Mouse (Mus musculus): ENCODE results near the gene Cryl1. TPM values are rescaled to one million over a fixed set of nuclear protein-coding genes. Genes with fewer than 3 reads are reported as not detected.
A peak's percentile ranks its signal among the peaks of the same experiment; 100 is the strongest.

Cryl1 gene
- polyA plus RNA-seq (2015; fragmentation: Nextera tagmentation; extraction: Ambion mirVana): 9.6 and 12.3 TPM in 2 replicates

GRCm38 (mm10) chr14:57398065-57398757, at the start of gene Cryl1:
TSS of gene Cryl1 (minus strand) at chr14:57398529.
- H3K4me1 ChIP-seq (ENCODE audit: control insufficient read depth, insufficient read depth, low read length): peaks cover 3% of the 10 kb centered on the region; the same call in 1 of the 2 replicates
- H3K4me2 ChIP-seq (ENCODE audit: low read length): peak within 1 kb of the TSS; percentile 89
- peak; percentile 100 for ATAC-seq
- H3K4me3 ChIP-seq (ENCODE audit: low read depth, low read length): peak within 1 kb of the TSS; percentile 70
- H3K9me3 ChIP-seq (replicated peaks; ENCODE audit: control insufficient read depth, low read length, poor library complexity, severe bottlenecking): 0 out of 2 replicates have a peak, but pooled peaks cover 3% of the 10 kb centered on the region
- 2% methylated on average over 43 of the region's 43 CpGs for WGBS
- peak within 1 kb of the TSS; percentile 91 for H3K9ac ChIP-seq (ENCODE audit: low read depth, low read length)
- H3K27ac ChIP-seq (ENCODE audit: low read length): peak within 1 kb of the TSS; percentile 50; the same call in 1 of the 2 replicates
- H3K27me3 ChIP-seq (ENCODE audit: control insufficient read depth, insufficient read depth, low read depth, low read length): no peaks in the 10 kb centered on the region
- no peaks in the 10 kb centered on the region for H3K36me3 ChIP-seq (ENCODE audit: control insufficient read depth, insufficient read depth, low read length)

DNA sequence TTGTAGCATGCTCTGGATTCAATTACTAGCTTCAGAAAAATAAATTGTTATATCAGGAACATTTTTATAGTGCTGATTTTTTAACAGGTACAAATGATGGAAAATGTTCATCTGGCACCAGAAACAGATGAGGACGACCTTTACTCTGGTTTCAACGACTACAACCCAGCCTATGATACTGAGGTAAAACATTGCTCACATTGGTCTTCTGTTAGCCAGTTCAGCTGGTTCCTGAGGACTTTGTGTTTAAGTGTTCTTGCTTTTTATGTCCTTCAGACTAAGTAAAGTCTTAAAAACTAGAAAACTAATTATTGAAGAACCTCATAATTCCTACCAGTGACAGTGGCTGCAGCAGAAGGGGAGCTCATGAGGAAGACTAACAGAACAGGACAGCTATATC, 32.1 kb upstream of the Cryl1 start:
- Histone ChIP-seq H3K4me1 (ENCODE audit: control insufficient read depth, insufficient read depth, low read length) (no peaks in the 10 kb centered on the region), H3K27me3 (ENCODE audit: control insufficient read depth, insufficient read depth, low read depth, low read length) (no peaks in the 10 kb centered on the region), H3K27ac (ENCODE audit: low read length) (no peak overlapping the region), H3K9ac (ENCODE audit: low read depth, low read length) (no peak overlapping the region), H3K4me2 (ENCODE audit: low read length) (no peak overlapping the region), H3K36me3 (ENCODE audit: control insufficient read depth, insufficient read depth, low read length) (peaks cover 7% of the 10 kb centered on the region), H3K4me3 (ENCODE audit: low read depth, low read length) (no peak overlapping the region), H3K9me3 (replicated peaks; ENCODE audit: control insufficient read depth, low read length, poor library complexity, severe bottlenecking) (no peaks in the 10 kb centered on the region)
- WGBS: 93% methylated on average over 2 of the region's 2 CpGs
- no peak for ATAC-seq

DNA sequence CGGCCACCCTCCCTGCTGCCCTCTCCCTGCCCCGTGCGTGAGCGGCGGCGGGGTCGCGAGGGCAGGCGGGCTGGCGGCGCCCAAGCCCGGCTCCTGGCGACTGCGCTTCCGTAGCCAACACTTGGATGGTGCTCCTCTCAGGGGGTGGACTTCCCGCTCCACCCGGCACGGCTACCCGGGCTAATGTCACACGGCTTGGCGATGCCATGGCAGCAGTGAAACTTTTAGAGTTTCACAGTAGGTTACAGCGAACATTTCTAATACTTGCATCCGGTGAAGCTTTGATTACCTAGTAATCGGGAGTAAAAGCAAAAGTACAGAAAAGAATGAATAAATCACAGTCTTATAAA, 25.9 kb upstream of the Cryl1 start:
- H3K9ac ChIP-seq (ENCODE audit: low read depth, low read length): peak overlapping the region; percentile 91
- no peaks in the 10 kb centered on the region for H3K36me3 ChIP-seq (ENCODE audit: control insufficient read depth, insufficient read depth, low read length)
- H3K4me1 ChIP-seq (ENCODE audit: control insufficient read depth, insufficient read depth, low read length): peaks cover 3% of the 10 kb centered on the region
- H3K9me3 ChIP-seq (replicated peaks; ENCODE audit: control insufficient read depth, low read length, poor library complexity, severe bottlenecking): no peaks in the 10 kb centered on the region
- H3K27ac ChIP-seq (ENCODE audit: low read length): peak overlapping the region; percentile 77
- peak overlapping the region; percentile 77 for H3K4me2 ChIP-seq (ENCODE audit: low read length)
- H3K4me3 ChIP-seq (ENCODE audit: low read depth, low read length): peak overlapping the region; percentile 96
- H3K27me3 ChIP-seq (ENCODE audit: control insufficient read depth, insufficient read depth, low read depth, low read length): no peaks in the 10 kb centered on the region
- under 1% methylated on average over 19 of the region's 24 CpGs for WGBS
- ATAC-seq: peak; percentile 89

DNA sequence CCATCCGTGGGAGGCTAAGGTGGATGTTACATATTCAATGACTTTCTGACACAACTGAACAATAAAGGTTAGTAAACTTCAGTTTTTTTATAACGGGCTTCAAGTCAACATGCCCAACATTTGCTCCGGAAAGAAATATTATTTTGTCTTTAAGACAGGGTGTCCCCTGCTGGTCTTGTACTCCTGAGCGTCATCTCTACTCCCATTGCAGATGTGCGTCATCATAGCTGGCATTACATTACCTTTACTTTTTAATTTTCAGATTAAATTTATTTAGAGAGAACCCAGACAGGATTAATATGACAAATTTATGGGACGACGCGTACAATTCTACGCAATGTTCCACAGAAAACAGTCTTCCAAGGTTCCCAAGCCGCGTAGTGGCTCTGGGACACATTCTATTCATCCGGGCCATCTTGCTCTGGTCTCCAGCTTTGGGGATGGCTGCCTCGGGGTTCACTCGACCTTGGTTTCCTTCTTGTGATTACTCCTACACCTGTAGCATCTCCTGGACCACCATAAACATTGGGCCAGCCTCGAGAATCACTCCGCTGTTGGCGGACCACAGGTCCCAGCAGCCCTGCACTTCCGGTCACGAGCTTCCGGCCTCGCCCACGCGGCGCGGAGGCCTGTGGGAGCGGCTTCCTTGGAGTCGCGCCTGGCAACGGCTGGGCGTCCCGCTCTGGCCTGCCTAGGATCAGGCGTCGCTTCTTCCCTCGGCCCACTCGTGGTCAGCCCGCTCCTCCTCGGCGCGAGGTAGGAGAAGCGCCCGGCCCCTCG, 25.3 kb upstream of the Cryl1 start, which contains the start of gene Ift88:
Ift88 (plus strand) TSS at position 631 of the 780 bp plus-strand sequence.
- Histone ChIP-seq H3K4me1 (ENCODE audit: control insufficient read depth, insufficient read depth, low read length) (peaks cover 3% of the 10 kb centered on the region), H3K4me3 (ENCODE audit: low read depth, low read length) (peak within 1 kb of the TSS; percentile 96), H3K27ac (ENCODE audit: low read length) (peak within 1 kb of the TSS; percentile 77), H3K36me3 (ENCODE audit: control insufficient read depth, insufficient read depth, low read length) (no peaks in the 10 kb centered on the region), H3K9ac (ENCODE audit: low read depth, low read length) (peak within 1 kb of the TSS; percentile 91), H3K4me2 (ENCODE audit: low read length) (peak within 1 kb of the TSS; percentile 77), H3K9me3 (replicated peaks; ENCODE audit: control insufficient read depth, low read length, poor library complexity, severe bottlenecking) (no peaks in the 10 kb centered on the region), H3K27me3 (ENCODE audit: control insufficient read depth, insufficient read depth, low read depth, low read length) (no peaks in the 10 kb centered on the region)
- peak; percentile 100 for ATAC-seq
- 3% methylated on average over 38 of the region's 42 CpGs for WGBS

- WGBS: 91% methylated on average over 2 of the region's 2 CpGs
- no peaks in the 10 kb centered on the region for H3K27me3 ChIP-seq (ENCODE audit: control insufficient read depth, insufficient read depth, low read depth, low read length)
- ATAC-seq: no peak
Measured at GRCm38 (mm10) chr14:57417187-57417586, 18.9 kb upstream of the Cryl1 start.

DNA sequence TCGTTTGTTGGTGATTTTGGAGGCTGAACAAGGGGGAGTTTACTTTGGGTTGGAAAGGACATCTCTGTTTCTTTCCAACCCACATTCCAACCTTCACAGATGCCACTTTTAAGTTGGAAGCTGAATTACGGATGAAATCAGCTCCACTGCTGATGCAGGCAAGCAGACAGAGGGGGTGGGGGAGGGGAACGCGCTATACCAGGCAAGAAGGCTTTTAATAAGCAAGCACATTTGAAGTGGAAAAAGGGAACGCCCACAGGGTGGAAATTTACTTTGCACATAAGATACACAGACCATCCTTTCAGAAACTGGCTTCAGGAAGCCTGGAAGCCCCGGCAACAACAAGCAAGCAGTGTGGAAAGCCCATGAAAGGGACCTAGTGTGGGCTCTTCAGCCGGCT, 13.8 kb upstream of the Cryl1 start:
- ATAC-seq: no peak
- H3K27ac ChIP-seq (ENCODE audit: low read length): no peak overlapping the region
- no peak overlapping the region for H3K4me2 ChIP-seq (ENCODE audit: low read length)
- H3K4me3 ChIP-seq (ENCODE audit: low read depth, low read length): no peak overlapping the region
- H3K9ac ChIP-seq (ENCODE audit: low read depth, low read length): no peak overlapping the region
- WGBS: 61% methylated on average over 7 of the region's 7 CpGs
- H3K36me3 ChIP-seq (ENCODE audit: control insufficient read depth, insufficient read depth, low read length): no peaks in the 10 kb centered on the region
- H3K4me1 ChIP-seq (ENCODE audit: control insufficient read depth, insufficient read depth, low read length): no peaks in the 10 kb centered on the region; the same call in 1 of the 2 replicates
- H3K27me3 ChIP-seq (ENCODE audit: control insufficient read depth, insufficient read depth, low read depth, low read length): no peaks in the 10 kb centered on the region
- no peaks in the 10 kb centered on the region for H3K9me3 ChIP-seq (replicated peaks; ENCODE audit: control insufficient read depth, low read length, poor library complexity, severe bottlenecking)

More at GRCm38 (mm10) chr14:57417187-57417586, 18.9 kb upstream of the Cryl1 start:
- H3K36me3 ChIP-seq (ENCODE audit: control insufficient read depth, insufficient read depth, low read length): no peaks in the 10 kb centered on the region
- no peak overlapping the region for H3K4me3 ChIP-seq (ENCODE audit: low read depth, low read length)
- H3K9ac ChIP-seq (ENCODE audit: low read depth, low read length): no peak overlapping the region
- H3K4me1 ChIP-seq (ENCODE audit: control insufficient read depth, insufficient read depth, low read length): no peaks in the 10 kb centered on the region
- H3K4me2 ChIP-seq (ENCODE audit: low read length): no peak overlapping the region
- no peaks in the 10 kb centered on the region for H3K9me3 ChIP-seq (replicated peaks; ENCODE audit: control insufficient read depth, low read length, poor library complexity, severe bottlenecking)
- H3K27ac ChIP-seq (ENCODE audit: low read length): no peak overlapping the region

- H3K4me3 ChIP-seq (ENCODE audit: low read depth, low read length): peak overlapping the region; percentile 9; the same call in 1 of the 2 replicates
- H3K27ac ChIP-seq (ENCODE audit: low read length): no peak overlapping the region
- ATAC-seq: peak; percentile 28; the same call in 1 of the 2 replicates
- no peaks in the 10 kb centered on the region; the same call in 1 of the 2 replicates for H3K4me1 ChIP-seq (ENCODE audit: control insufficient read depth, insufficient read depth, low read length)
- peak overlapping the region; percentile 30 for H3K4me2 ChIP-seq (ENCODE audit: low read length)
- WGBS: 16% methylated on average over 6 of the region's 6 CpGs
- no peak overlapping the region for H3K9ac ChIP-seq (ENCODE audit: low read depth, low read length)
- H3K36me3 ChIP-seq (ENCODE audit: control insufficient read depth, insufficient read depth, low read length): no peaks in the 10 kb centered on the region
- H3K27me3 ChIP-seq (ENCODE audit: control insufficient read depth, insufficient read depth, low read depth, low read length): no peaks in the 10 kb centered on the region
- H3K9me3 ChIP-seq (replicated peaks; ENCODE audit: control insufficient read depth, low read length, poor library complexity, severe bottlenecking): no peaks in the 10 kb centered on the region
Measured at GRCm38 (mm10) chr14:57409106-57409505, 10.8 kb upstream of the Cryl1 start.

- H3K4me2 ChIP-seq (ENCODE audit: low read length): no peak overlapping the region
- no peaks in the 10 kb centered on the region for H3K27me3 ChIP-seq (ENCODE audit: control insufficient read depth, insufficient read depth, low read depth, low read length)
- H3K9me3 ChIP-seq (replicated peaks; ENCODE audit: control insufficient read depth, low read length, poor library complexity, severe bottlenecking): no peaks in the 10 kb centered on the region
- H3K9ac ChIP-seq (ENCODE audit: low read depth, low read length): no peak overlapping the region
- no peaks in the 10 kb centered on the region; the same call in 1 of the 2 replicates for H3K4me1 ChIP-seq (ENCODE audit: control insufficient read depth, insufficient read depth, low read length)
- H3K27ac ChIP-seq (ENCODE audit: low read length): no peak overlapping the region
- no peak overlapping the region for H3K4me3 ChIP-seq (ENCODE audit: low read depth, low read length)
- no peak for ATAC-seq
- no peaks in the 10 kb centered on the region for H3K36me3 ChIP-seq (ENCODE audit: control insufficient read depth, insufficient read depth, low read length)
- WGBS: 82% methylated on average over 8 of the region's 8 CpGs
Measured at GRCm38 (mm10) chr14:57408100-57408499, 9.8 kb upstream of the Cryl1 start.

All from midbrain, embryonic 16.5 days (tissue).